Mouse (Mus musculus) kidney, adult 2 months (tissue): ENCODE measurements around the gene Plekhn1.

Source experiments
- CTCF ChIP-seq: fragments of 200-500 bp; conservative IDR thresholded peaks from 2 replicates; pipeline ENCODE4 v1.5.1; 2011; ENCODE audit warnings: low read depth, mild to moderate bottlenecking, control low read depth, low read length, moderate library complexity, mixed read lengths; ENCODE audit not compliant: insufficient read depth, insufficient read length
- POLR2A ChIP-seq: fragments of 200-500 bp; IDR thresholded peaks from one replicate; pipeline ENCODE4 v1.6.1; 2011; ENCODE audit warnings: low read depth, low read length, control low read depth

DNA sequence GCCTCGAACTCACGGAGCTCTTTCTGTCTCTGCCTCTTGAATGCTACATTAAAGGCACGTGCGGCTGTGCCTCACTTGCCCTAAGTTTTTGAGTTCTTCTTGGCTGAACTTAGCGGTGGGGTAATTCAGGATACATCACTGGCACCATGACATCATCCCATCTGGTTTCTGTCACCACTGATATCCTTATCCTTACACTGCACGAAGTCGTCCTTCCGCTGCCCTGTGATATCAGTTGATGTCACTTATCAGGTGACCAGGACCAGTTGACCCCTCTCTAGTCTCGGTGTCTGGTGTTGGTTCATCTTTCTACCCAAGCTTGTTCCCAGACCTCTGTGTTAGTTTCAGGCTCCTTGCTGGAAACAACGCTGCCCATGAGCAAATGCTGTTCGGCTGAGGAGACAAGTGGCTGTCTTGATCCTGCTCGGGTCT is 32.2 kb downstream of the Plekhn1 start:
- TF ChIP-seq POLR2A (no peak), CTCF (no peak)
